ENCODE assay signal across 9 mouse cellular contexts in the genomic region with DNA sequence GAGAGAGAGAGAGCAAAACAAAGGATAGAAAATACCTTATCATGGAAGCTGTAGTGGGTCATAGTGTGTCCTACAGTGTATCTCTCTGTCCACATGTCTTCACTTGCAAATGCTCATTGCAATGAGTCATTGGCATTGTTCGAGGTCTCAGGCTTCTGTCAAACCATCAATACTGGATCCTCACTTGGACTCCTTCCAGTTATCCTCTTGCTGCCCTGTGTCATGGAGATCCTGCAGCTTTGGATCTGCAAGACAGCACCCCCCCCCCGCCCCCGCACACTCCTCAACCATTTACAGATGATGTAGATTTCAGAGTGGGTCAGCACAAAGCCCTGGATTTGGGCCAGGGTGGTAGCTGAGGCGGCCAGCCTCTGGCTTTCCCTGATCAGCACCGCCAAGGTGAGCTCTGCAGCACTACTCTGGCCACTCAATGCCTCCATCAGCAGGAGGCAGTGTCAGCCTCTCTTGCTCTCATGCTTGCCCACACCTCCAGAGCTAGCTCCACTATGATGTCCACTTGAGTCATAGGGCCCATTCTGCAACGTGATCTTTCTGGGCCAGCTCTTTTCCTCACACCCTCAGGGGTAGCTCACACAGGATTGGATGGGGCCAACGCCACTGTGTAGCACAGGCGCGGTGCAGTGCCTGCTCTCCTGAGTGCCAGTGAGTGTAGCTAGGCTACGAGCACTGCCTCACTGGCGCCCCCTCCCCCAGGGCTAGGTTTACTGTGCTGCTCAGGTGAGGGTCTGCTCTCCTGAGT. TPM values are rescaled to one million over a fixed set of nuclear protein-coding genes. Genes with fewer than 3 reads are reported as not detected.
A peak's percentile ranks its signal among the peaks of the same experiment; 100 is the strongest.
DNase-seq lines count a peak whose midpoint lies in the region; ATAC-seq and TF ChIP-seq lines count a peak whose summit lies in the region.
"Had no signal": no experiment of that assay in that cellular context is flagged by ENCODE, and none has a peak within 500 bp of the region (broad histone marks: within the 10 kb centered on the region; RNA-seq: fewer than 3 reads in every experiment).

No protein-coding gene starts in this region.

- 26% methylated on average over 11 of the region's 11 CpGs for WGBS in lung, embryonic 15.5 days
- 22% methylated on average over 11 of the region's 11 CpGs for WGBS in stomach, postnatal 0 days

- peak; percentile 11; the same call in 1 of the 2 replicates for TF ChIP-seq CTCF in stomach, postnatal 0 days (IDR thresholded peaks at IDR 0.05; ENCODE audit: low read depth)

- H3K4me3 ChIP-seq in lung, embryonic 15.5 days = no peak overlapping the region
- no peak overlapping the region for H3K4me3 ChIP-seq in stomach, postnatal 0 days (ENCODE audit: low read depth, low read length)

- intact Hi-C loops in left cerebral cortex, postnatal 14 days (cut with DNase I) = no loop called here

- no peaks in the 10 kb centered on the region for H3K4me1 ChIP-seq in lung, embryonic 15.5 days
- H3K4me1 ChIP-seq in stomach, postnatal 0 days (replicated peaks; ENCODE audit: control insufficient read depth, insufficient read depth) = no peaks in the 10 kb centered on the region

- H3K9ac ChIP-seq in lung, embryonic 15.5 days = no peak overlapping the region
- no peak overlapping the region for H3K9ac ChIP-seq in stomach, postnatal 0 days (ENCODE audit: low read length)

- TF ChIP-seq EP300 in stomach, postnatal 0 days (optimal IDR thresholded peaks at IDR 0.05) = no peak

- H3K4me2 ChIP-seq in lung, embryonic 15.5 days = no peak overlapping the region
- no peak overlapping the region for H3K4me2 ChIP-seq in stomach, postnatal 0 days (replicated peaks; ENCODE audit: low read depth)

- peak; percentile 39; the same call in 1 of the 2 replicates for ATAC-seq in lung, embryonic 15.5 days (ENCODE audit: borderline replicate concordance, extremely low read depth, low FRiP score, low TSS enrichment)
- ATAC-seq in erythroid progenitor cell, adult 5-6 weeks (replicated peaks; ENCODE audit: low FRiP score, poor library complexity, severe bottlenecking) = peak; percentile 34; the same call in 1 of the 2 replicates
- ATAC-seq in stomach, postnatal 0 days (ENCODE audit: low FRiP score, low TSS enrichment) = peak; percentile 63; the same call in 1 of the 2 replicates

- H3K27me3 ChIP-seq in lung, embryonic 15.5 days = no peaks in the 10 kb centered on the region
- no peaks in the 10 kb centered on the region for H3K27me3 ChIP-seq in stomach, postnatal 0 days (ENCODE audit: control insufficient read depth, insufficient read depth, low read length)

- no peaks in the 10 kb centered on the region for H3K9me3 ChIP-seq in lung, embryonic 15.5 days
- no peaks in the 10 kb centered on the region for H3K9me3 ChIP-seq in stomach, postnatal 0 days (ENCODE audit: control insufficient read depth, low read length)

- no peak overlapping the region for H3K27ac ChIP-seq in lung, embryonic 15.5 days
- no peak overlapping the region for H3K27ac ChIP-seq in stomach, postnatal 0 days (replicated peaks)

- no peaks in the 10 kb centered on the region for H3K36me3 ChIP-seq in lung, embryonic 15.5 days
- H3K36me3 ChIP-seq in stomach, postnatal 0 days (ENCODE audit: control insufficient read depth, insufficient read depth, low read length) = no peaks in the 10 kb centered on the region

- no peak for DNase-seq in lung, postnatal 36 days
- peak; percentile 7 to 15 for DNase-seq in kidney, postnatal 4 days
- no peak for DNase-seq in stomach, postnatal 0 days (ENCODE audit: low spot score)
- no peak for DNase-seq in right cerebral cortex, postnatal 25 days
- DNase-seq in right cerebral cortex, adult 2 months (ENCODE audit: low spot score in 2 of 2) = no peak
- no peak for DNase-seq in left cerebral cortex, postnatal 14 days (ENCODE audit: low spot score in 2 of 2)

RNA-seq across cellular contexts. Expression of gene Crb1, which starts 2.1 kb away (rescaled TPM):
- polyA plus RNA-seq in lung, embryonic 15.5 days (2015; fragmentation: Nextera tagmentation; extraction: Ambion mirVana) = 0.05 TPM in 1 of 2 replicates, not detected in the other
- total RNA-seq in erythroid progenitor cell, adult 5-6 weeks (2015; ENCODE audit: low replicate concordance) = not detected in 2 replicates
- total RNA-seq in erythroid progenitor cell, adult 5-6 weeks (2017; ENCODE audit: low replicate concordance) = 0.13 TPM in 1 of 2 replicates, not detected in the other
- 0.04 and 0.10 TPM in 2 replicates for polyA plus RNA-seq in stomach, postnatal 0 days (2015; fragmentation: Nextera tagmentation; extraction: Ambion mirVana)
- under 1 TPM; 0.68 to 0.97 TPM for total RNA-seq in left cerebral cortex, postnatal 14 days (2021)
- total RNA-seq: liver, adult 2 months had no signal
- polyA plus RNA-seq: liver, adult 2 months had no signal

RNA-seq across cellular contexts. Expression of gene Zbtb41, which starts 43.0 kb away (rescaled TPM):
- polyA plus RNA-seq in lung, embryonic 15.5 days (2015; fragmentation: Nextera tagmentation; extraction: Ambion mirVana) = 8.6 and 8.9 TPM in 2 replicates
- total RNA-seq in erythroid progenitor cell, adult 5-6 weeks (2015; ENCODE audit: low replicate concordance) = 6.5 and 7.1 TPM in 2 replicates
- 5.8 and 7.3 TPM in 2 replicates for total RNA-seq in erythroid progenitor cell, adult 5-6 weeks (2017; ENCODE audit: low replicate concordance)
- polyA plus RNA-seq in stomach, postnatal 0 days (2015; fragmentation: Nextera tagmentation; extraction: Ambion mirVana) = 3.6 TPM in 2 replicates
- total RNA-seq in left cerebral cortex, postnatal 14 days (2021) = 10 to 100 TPM; 28.3 to 30.4 TPM

Comparison
In these comparisons a context has a peak if more than half of its experiments do, and no peak if none do; other contexts are left out.
1. DNase-seq: peak in kidney, postnatal 4 days (2 of 2); none in lung, postnatal 36 days (single experiment), stomach, postnatal 0 days (single experiment), right cerebral cortex, postnatal 25 days (single experiment), right cerebral cortex, adult 2 months (0 of 2) and left cerebral cortex, postnatal 14 days (0 of 2).
2. Peak in every context shown above with its lines, with median percentiles within 50 percentile points of each other: ATAC-seq.